Mouse (Mus musculus) heart, postnatal 0 days (tissue): ENCODE measurements around the gene Iqcb1.

Experiments
- CTCF ChIP-seq: IDR thresholded peaks from 2 replicates; pipeline ENCODE4 v1.5.1; 2016; ENCODE audit warnings: antibody characterized with exemption, control low read depth, low read depth
- EP300 ChIP-seq: IDR thresholded peaks from 2 replicates; pipeline ENCODE4 v1.6.1; 2016; ENCODE audit warnings: antibody characterized with exemption, low read depth

- TF ChIP-seq CTCF (no peak), EP300 (no peak)
Observed at GRCm38 (mm10) chr16:36903156-36903555, 75.0 kb downstream of the Iqcb1 start.
